Mouse (Mus musculus): ENCODE data around the gene Gm21981.

Gm21981 gene

DNA sequence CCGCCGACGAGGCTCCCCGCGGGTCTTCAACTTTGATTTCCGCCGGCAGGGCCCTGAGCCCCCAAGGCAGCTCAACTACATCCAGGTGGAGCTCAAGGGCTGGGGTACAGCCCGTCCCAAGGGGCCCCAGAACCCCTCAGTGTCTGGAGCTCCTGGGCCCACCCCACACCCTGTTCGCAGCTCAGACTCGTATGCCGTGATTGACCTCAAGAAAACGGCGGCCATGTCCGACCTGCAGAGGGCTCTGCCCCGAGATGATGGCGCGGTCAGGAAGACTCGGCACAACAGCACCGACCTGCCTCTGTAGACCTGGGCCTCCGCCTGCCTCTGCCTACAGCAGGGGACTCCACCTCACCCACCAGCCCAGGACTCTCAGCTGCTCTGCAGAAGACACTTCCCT, 9.3 kb upstream of the Gm21981 start:
- no peak for DNase-seq (ENCODE audit: low read depth, low spot score)

DNA sequence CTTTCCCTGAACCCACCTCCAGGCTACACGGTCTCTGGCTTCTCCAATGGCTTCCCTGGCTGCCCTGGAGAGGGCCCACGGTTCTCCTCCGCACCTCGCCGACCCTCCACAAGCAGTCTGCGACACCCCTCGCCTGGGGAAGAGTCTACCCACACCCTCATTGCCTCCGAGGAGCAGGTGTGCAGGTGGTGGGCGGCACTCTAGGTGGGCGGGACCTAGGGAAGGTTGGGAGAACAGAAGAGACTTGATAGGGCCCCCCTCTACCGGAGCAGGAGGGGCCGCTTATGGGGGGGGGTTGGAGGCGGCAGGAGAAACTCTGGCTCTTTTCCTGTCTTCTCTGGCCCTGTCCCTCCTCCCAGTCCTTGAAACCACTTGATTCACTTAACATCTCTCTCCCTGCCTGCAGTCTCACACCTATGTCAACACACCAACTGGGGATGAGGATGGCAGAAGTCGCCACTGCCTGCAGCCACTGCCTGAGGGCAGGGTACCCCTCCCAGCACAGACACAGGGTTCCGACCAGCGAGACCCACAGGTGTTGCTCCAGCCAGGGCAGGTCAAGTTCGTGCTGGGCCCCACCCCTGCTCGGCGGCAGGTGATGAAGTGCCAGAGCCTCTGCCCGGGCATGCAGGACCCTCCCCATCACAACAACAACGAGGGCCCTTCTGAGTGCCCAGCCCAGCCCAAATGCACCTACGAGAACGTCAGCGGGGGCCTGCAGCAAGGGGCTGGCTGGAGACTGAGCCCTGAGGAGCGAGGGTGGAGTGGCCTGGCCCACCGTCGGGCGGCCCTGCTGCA, 8.5 kb upstream of the Gm21981 start:
- no peak for DNase-seq (ENCODE audit: low read depth, low spot score)

DNA sequence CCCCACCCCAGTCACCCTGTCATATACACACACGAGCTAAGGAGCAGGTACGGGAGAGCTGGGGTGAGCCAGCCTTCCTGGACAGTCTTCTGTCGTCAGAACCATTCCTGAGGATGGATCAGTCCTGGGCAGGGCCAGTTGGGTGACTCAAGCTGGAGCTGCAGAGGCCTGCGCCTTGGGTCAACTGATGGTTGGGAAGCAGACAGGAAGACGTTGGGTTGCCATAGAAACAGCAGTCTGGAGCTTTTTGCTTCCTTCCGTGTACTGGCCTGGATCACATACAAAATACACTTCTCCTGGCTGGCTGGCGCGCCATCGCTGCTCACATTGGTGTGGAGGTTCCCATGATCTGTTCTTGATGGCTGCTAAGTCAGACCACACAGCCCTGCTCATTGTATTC, 7.5 kb upstream of the Gm21981 start:
- no peak for DNase-seq (ENCODE audit: low read depth, low spot score)

DNA sequence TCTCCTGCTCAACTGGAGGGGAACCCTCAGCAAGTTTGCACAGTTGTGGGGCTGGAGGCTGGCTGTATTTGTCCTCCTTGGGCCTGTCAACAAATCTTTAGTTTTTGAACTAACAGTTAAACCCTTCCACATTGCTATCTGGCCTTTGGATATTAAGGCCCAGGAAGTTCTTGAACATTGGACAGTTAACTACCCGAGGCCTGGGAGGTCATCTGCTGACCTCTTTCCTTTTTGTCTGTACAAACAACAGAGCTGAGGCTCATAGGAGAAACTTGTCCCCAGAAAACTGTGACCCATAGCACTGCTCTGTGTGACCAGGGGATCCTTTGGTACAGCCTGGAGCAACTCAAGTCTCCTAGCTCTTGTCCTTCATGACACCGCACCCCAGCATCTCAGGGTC, 4.8 kb upstream of the Gm21981 start:
- DNase-seq (ENCODE audit: low read depth, low spot score): no peak

DNA sequence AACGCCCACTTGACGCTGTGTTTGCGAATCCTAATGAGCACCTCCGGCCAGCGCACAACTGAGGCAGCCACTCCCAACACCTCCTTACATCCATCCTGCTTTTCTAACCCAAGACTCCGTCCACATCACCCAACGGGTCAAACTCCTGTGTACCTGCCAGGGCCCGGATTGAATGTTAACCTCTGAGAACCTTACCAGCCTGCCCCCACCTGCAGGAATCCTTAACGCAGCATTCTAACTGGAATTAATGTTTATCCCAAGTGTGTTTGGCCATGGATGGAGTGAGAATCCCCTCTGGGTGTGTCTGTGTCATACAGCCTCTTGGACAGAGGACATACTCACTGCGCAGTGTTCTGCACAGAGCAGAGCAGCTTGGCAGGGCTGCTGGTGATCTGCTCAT, 3.9 kb upstream of the Gm21981 start:
- no peak for DNase-seq (ENCODE audit: low read depth, low spot score)

DNA sequence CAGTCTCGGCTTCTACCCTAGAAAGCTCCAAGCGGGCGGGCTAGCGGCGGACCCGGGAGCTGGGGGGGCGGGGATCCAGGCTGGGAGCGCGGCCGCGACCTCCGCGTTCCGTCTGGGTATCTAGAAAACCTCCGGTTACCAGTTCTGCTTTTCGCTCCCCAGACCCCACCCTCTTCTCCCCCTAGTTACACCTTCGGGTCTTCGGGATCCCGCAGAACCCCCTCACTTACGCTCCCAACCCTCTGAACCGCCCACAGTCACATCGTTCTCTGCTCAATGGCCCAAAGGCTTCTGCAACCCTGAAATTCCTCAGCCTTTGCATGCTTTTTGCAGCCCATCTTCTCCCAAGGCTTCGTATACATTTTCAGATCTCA, 1.1 kb upstream of the Gm21981 start:
- DNase-seq (ENCODE audit: low read depth, low spot score): peak; percentile 38

DNA sequence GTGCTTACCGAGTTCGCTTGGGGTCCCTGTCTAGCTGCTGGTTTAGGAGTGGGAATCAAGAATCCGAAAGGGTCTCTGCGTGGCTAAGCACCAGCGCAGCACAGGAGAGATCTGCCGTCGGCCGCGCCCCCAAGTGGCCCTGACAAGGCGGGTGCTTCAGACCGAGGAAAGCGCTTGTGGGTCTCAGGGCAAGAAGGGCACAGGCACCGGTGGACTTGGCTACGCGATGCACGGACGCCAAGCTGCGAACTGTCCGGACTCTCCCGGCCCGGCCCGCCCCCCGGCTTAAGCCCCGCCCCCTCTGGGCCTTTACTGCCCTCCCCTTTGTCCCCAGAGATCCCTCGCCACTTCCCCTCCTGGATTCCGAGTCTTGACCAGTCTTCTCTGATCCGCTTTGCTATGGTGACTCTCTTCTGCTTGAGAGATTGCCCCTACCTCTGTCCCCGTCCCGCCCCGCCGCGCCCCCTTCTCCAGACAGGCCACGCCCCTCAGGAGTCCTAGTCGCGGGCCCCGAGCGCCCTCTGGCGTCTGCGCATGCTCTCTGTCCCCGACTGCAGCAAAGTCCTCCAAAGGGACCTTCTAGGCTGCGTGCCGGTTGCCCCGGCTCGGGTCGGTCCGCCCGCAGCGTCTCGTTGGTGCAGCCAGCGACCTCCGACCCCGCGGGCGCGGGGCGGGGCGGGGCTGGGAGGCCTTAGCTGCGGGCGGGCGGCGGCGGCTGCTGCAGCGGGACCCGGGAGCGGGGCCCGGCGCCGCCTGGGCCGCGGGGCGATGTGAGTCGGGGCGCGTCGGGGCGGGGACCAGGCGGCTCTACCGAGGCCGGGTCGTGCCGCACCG, 465 bp upstream of the Gm21981 start, which contains the start of gene Prickle4:
Gene Prickle4, minus strand, starts transcription at position 234 of the 834 bp plus-strand sequence.
- peak; percentile 92 for DNase-seq (ENCODE audit: low read depth, low spot score)

DNA sequence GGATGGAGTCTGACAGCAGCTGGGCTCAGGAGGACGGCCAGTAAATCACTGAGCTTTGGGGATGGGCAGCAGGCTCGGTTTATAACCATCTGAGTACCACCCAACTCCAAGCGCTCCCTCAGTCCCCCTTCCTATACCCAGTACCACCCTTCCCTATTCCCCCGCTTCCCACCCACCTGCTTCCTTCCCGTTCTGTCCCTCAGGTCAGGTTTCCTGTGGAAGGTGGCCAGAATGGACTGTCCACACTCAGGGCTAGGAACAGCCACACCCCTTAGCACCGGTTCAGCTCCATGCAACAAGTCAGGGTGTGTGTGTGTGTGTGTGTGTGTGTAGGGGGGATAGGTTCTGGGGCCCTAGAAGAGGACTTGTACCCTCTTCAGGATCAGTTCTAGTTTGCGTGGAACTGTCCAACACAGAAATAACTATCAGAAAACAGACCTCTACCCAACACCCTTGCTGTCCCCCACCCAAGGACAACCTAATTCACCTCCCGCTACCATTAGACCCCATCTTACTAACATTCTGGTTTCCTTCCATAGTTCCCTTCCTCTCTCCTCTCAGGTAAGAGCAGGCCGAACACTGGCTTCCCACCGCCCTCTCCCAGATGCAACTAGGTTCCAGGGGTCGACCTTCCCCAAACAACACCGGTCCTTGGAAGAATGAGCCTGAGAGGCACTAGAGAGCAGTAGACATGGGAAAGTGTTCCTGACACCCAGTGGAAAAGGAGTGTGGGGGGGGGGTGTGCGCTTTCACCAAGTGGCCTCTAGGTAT, 399 bp downstream of the Gm21981 start:
- no peak for DNase-seq (ENCODE audit: low read depth, low spot score)

DNA sequence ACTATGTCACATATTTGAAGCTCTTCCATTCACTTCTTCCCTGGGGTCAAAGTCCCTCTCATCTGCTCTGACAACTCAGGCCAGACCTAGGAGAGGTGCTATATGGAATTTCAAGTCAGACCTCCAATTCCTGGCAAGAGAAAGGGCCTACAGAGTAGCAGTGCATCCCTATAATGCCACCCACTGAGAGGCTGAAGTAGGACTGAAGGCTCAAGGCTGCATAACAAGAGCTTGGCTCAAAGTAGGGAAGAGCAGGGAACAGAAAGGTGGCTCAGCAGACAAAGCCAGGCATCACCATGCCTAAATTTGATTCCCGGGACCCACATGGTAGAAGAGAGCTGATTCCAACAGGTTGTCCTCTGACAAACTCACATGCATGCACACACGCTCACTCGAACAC, 2.6 kb downstream of the Gm21981 start:
- DNase-seq (ENCODE audit: low read depth, low spot score): no peak

DNA sequence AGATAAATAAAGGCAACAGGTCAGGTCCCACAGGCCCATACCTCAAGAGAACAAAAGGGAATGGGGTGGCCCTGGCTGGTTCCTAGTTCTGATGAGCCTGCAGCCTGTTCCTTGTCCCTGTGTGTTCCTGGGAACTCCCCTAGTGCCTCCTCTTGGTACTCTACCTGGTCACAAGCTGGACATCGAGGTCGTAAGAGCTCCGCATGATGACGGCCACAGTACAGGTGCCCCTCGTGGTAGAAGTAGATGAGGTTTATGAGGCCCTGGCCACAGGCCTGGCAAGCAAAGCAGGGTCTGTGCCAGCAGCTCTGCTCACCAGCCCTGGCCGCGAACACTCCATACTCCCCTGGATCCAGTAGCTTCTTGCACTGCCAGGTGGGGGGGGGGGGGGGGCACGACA, 4.4 kb downstream of the Gm21981 start:
- DNase-seq (ENCODE audit: low read depth, low spot score): no peak

DNA sequence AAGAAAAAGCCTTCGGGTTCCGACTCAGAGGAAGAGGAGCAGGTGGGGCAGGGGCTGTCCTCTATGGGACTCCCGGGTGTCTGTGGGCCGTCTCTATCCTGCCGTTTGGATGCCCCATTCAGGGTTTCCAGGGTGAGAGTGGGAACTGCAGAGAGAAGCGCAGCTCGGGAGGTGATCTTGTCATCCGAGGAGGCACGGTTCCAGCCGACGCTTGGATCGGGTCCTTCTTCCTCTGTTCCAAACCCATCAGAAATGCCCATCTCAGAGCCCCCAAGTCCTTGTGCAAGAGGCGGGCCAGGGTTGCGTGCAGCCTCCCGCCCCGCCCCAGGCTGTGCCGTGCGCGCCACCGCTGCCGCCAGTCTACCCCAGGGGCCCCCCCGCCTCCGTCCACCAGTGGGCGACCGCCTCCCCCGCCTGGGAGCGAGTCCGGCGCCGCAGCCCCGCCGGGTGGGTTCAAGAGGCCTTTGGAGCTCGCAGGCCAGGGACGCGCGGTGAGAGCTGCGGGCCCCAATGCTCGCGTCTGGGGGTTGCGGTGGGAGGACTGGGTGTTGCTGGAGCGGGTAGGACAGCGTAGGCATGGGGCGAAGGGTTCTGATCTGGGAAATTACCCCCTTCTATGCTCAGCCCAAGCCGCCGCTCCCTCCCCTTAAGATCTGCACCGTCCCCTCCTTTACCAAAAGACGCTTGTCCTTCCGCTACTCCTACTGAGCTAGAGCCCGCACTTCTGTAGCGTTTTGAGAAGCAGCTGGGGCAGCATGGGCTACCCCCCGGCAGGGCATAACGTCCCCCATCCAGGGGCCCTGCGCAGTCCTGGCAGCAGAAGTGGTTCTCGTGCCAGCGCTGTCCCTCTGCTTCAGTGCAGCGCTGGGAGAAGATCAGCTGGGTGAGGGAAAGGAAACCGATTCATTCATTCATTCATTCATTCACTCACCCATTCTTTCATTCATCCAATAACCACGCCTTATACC, 5.4 kb downstream of the Gm21981 start, which contains the start of gene Frs3:
Gene Frs3, plus strand, starts transcription at position 423 of the 968 bp plus-strand sequence.
- DNase-seq (ENCODE audit: low read depth, low spot score): peak; percentile 54

DNA sequence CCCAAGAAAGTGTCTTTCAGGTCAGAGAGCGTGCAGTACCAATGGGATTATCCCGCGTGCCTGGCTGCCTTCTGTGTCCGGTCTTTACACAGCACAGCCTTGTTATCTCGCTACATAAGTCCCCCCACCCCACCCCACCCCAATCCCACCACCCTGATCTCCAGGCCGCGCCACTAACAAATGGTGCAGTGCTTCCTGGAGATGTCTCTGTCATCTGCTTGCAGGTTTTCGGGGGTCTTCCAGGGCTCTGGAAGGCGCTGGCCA, 6.0 kb downstream of the Gm21981 start, which contains the start of gene Tomm6:
Gene Tomm6, minus strand, starts transcription at position 43 of the 264 bp plus-strand sequence.
- no peak for DNase-seq (ENCODE audit: low read depth, low spot score)

DNA sequence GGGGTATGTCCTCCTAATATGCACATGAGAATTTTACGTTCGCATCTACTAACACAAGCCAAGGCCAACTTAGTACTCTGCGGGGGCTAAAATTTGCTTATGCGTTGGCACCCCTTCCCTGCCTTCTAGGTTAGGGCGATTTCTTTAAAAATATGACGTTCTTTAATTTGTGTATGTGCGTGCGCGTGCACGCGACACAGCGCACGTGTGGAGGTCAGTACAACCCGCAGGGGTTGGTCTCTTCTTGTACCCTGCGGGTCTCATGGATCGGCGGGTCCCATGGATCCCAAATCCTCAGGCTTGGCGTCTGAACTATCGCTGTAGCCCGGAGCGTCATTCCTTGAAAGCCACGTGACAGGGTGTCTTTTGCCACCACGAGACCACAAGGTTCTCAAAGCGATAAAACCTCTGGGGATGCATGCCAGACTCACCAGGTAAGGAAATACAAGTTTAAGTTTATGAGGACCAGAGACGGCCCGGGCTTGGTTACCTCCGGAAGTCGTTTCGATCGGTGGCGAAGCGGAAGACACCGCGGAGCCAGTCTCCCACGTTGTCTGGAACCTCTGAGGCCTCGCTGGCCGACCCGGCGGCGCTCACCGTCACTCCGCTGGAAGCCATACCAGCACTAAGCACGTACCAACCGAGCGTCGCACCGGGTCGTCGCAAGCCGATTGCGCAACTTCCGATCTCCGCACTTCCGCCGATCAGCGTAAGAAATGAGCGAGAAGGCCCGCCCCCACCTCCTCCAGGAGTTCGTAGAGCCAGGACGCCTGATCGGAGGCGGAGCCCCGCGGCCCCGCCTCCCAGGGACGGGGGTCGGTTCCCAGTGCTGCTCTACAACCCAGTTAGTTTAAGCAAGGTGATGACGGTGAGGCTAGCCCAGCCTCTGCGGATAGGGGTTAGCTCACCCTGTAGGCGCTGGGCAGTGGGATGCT, 6.6 kb downstream of the Gm21981 start:
- peak; percentile 98 for DNase-seq (ENCODE audit: low read depth, low spot score)

DNA sequence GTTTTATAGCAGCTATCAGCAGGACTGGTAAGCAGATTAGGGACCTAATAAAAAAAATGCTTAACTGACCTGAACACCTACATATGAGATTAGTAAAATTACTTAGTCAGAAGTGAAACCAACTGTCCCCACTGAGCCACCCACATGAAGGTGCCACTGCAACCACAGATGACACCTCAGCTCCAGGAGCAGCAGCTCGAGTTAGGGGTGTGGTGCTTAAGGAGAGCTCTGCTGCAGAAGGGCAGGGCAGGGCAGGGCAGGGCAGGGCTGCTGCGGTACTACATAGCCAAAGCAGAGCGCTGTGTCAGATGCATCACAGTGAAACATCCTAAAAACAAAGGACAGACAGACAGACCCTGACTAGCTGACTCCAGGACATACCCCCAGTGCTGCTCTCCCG, 11.4 kb downstream of the Gm21981 start:
- DNase-seq (ENCODE audit: low read depth, low spot score): no peak

DNA sequence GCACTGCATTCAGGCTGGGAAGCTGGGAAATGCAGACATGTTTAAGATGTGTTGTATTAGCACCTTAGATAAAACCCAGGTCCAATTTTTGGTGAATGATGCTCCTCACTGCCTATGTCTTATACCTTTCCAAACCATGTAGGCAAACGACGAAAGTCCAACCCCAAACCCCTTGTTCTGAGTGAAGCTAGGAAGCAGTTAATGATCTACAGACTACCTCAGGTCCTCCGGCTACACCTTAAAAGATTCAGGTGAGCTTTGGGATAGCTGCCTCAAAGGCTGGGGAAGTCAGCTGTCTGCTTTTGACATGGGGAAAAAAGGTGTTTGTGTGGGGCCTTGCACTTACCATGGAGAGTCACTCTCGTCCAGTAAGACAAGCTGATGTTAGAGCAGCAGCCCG, 15.6 kb downstream of the Gm21981 start:
- DNase-seq (ENCODE audit: low read depth, low spot score): no peak

DNA sequence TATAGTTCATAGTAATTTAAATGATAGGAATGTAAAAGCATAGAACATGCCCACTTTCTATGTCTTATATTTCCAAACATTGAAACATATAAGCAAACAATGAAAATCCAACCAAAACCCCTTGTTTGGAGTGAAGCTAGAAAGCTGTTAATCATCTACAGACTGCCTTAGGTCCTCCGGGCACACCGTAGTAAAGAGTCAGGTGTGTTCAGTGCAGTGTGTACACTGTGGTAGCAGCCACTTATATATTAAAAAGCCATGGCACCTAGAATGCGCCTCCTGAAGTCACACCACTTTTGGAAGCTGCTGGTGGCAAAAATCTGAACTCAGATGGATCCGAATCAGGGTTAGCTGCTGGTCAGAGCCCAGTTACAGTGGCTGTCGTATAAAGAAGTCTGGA, 16.0 kb downstream of the Gm21981 start:
- DNase-seq (ENCODE audit: low read depth, low spot score): no peak

DNA sequence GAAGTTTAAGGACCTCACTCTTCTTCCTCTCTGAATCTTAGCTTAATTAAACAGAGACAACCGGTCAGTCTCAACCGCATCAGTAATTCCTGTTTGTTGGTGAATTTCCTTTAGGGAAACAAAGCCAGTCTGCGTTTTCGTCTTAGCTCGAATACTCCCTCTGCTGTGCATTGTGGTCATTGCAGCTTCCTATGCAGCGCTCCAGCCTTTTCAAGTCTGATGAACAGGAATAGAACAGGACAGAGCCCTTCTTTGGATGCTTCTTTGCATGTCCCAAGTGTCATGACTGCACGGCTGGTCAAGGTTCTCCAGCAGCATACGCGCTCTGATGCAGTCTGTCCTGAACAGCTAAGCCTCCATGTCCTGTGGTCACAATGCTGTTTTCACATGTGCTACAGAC, 17.7 kb downstream of the Gm21981 start:
- DNase-seq (ENCODE audit: low read depth, low spot score): peak; percentile 85

DNA sequence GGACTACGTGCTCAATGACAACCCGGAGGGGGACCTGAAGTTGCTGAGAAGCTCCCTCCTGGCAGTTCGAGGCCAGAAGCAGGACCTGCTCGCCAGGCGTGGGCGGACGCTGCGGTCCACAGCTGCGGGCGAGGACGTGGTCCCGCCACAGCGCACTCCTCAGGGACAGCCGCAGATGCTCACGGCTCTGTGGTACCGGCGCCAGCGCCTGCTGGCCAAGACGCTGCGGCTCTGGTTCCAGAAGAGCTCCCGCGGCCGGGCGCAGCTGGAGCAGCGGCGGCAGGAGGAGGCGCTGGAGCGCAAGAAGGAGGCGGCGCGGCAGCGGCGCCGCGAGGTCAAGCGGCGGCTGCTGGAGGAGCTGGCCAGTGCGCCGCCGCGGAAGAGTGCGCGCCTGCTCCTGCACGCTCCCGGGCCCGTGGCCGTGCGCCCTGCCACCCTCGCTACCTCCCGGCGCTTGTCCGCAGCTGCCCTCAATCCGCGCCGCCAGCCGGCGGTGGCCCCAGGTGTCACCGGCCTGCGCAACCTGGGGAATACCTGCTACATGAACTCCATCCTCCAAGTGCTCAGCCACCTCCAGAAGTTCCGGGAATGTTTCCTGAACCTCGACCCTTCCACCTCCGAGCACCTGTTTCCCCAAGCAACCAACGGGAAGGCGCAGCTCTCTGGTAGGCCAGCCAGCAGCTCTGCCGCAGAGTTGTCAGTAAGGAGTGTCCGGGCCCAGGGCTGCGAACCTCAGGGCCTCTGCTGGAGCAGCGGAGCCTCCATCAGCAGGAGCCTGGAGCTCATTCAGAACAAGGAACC, 21.7 kb downstream of the Gm21981 start:
- DNase-seq (ENCODE audit: low read depth, low spot score): no peak

DNA sequence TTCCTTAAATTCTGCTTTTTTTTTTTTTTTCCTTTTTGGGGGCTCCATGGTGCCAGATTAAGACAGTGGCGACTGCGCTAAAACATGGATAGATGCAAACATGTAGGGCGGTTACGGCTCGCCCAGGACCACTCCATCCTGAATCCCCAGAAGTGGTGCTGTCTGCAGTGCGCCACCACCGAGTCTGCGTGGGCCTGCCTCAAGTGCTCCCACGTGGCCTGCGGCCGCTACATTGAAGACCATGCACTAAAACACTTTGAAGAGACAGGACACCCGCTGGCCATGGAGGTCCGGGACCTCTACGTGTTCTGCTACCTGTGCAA, 22.3 kb downstream of the Gm21981 start:
- no peak for DNase-seq (ENCODE audit: low read depth, low spot score)

All from 3T3-L1 (cell line).